Mouse (Mus musculus): ENCODE data around the gene March4. TPM values are rescaled to one million over a fixed set of nuclear protein-coding genes. Genes with fewer than 3 reads are reported as not detected.

The March4 gene
- polyA plus RNA-seq, 1 experiment from 2014 or later = 0.57 TPM

- no peak overlapping the region for H3K27ac ChIP-seq
- H3K9me3 ChIP-seq = no peaks in the 10 kb centered on the region
- H3K4me3 ChIP-seq (replicated peaks) = no peak overlapping the region
- no peak overlapping the region for H3K9ac ChIP-seq
- peaks cover 7% of the 10 kb centered on the region for H3K4me1 ChIP-seq
- 33% methylated on average over 9 of the region's 9 CpGs for WGBS
- no peak for ATAC-seq (ENCODE audit: low FRiP score)
- no peaks in the 10 kb centered on the region for H3K27me3 ChIP-seq
- no peaks in the 10 kb centered on the region for H3K36me3 ChIP-seq (replicated peaks)
- peak overlapping the region; percentile 35 for H3K4me2 ChIP-seq
These were observed 30.3 kb upstream of the March4 start for GRCm38 (mm10) chr1:72567056-72567455.

- Histone ChIP-seq H3K4me3 (replicated peaks) (no peak overlapping the region), H3K9me3 (no peaks in the 10 kb centered on the region), H3K27ac (no peak overlapping the region), H3K9ac (no peak overlapping the region), H3K27me3 (no peaks in the 10 kb centered on the region), H3K36me3 (replicated peaks) (no peaks in the 10 kb centered on the region), H3K4me1 (peaks cover 5% of the 10 kb centered on the region), H3K4me2 (no peak overlapping the region)
- ATAC-seq (ENCODE audit: low FRiP score) = no peak
- WGBS = 85% methylated on average over 6 of the region's 6 CpGs
These were observed 27.7 kb upstream of the March4 start for GRCm38 (mm10) chr1:72564334-72564962.

GRCm38 (mm10) chr1:72558625-72559024, 21.9 kb upstream of the March4 start:
- H3K4me3 ChIP-seq (replicated peaks) = no peak overlapping the region
- no peak overlapping the region for H3K27ac ChIP-seq
- H3K36me3 ChIP-seq (replicated peaks) = no peaks in the 10 kb centered on the region
- WGBS = 59% methylated on average over 2 of the region's 2 CpGs
- H3K4me1 ChIP-seq = no peaks in the 10 kb centered on the region
- H3K27me3 ChIP-seq = no peaks in the 10 kb centered on the region
- no peaks in the 10 kb centered on the region for H3K9me3 ChIP-seq
- ATAC-seq (ENCODE audit: low FRiP score) = no peak
- no peak overlapping the region for H3K4me2 ChIP-seq
- no peak overlapping the region for H3K9ac ChIP-seq

- Histone ChIP-seq H3K27ac (no peak overlapping the region), H3K9ac (no peak overlapping the region), H3K4me2 (no peak overlapping the region), H3K9me3 (no peaks in the 10 kb centered on the region), H3K4me3 (replicated peaks) (no peak overlapping the region), H3K36me3 (replicated peaks) (no peaks in the 10 kb centered on the region), H3K27me3 (no peaks in the 10 kb centered on the region), H3K4me1 (no peaks in the 10 kb centered on the region)
- WGBS = 80% methylated on average over 3 of the region's 3 CpGs
- ATAC-seq (ENCODE audit: low FRiP score) = no peak
These were observed 19.7 kb upstream of the March4 start for GRCm38 (mm10) chr1:72556471-72556870.

GRCm38 (mm10) chr1:72550317-72550716, 13.6 kb upstream of the March4 start:
- Histone ChIP-seq H3K36me3 (replicated peaks) (no peaks in the 10 kb centered on the region), H3K27ac (no peak overlapping the region), H3K4me3 (replicated peaks) (no peak overlapping the region), H3K9me3 (no peaks in the 10 kb centered on the region), H3K4me2 (no peak overlapping the region), H3K27me3 (no peaks in the 10 kb centered on the region), H3K9ac (no peak overlapping the region), H3K4me1 (no peaks in the 10 kb centered on the region)
- 91% methylated on average over 2 of the region's 2 CpGs for WGBS
- ATAC-seq (ENCODE audit: low FRiP score) = no peak

- Histone ChIP-seq H3K9me3 (no peaks in the 10 kb centered on the region), H3K4me2 (no peak overlapping the region)
- WGBS = 75% methylated on average over 5 of the region's 5 CpGs
These were observed 1.5 kb upstream of the March4 start for GRCm38 (mm10) chr1:72538266-72538665.

GRCm38 (mm10) chr1:72535725-72536571, 782 bp downstream of the March4 start:
- Histone ChIP-seq H3K36me3 (replicated peaks) (no peaks in the 10 kb centered on the region), H3K9me3 (no peaks in the 10 kb centered on the region), H3K9ac (peak overlapping the region; percentile 44), H3K4me3 (replicated peaks) (peak overlapping the region; percentile 42), H3K4me2 (peak overlapping the region; percentile 86), H3K4me1 (peaks cover 12% of the 10 kb centered on the region), H3K27ac (no peak overlapping the region), H3K27me3 (peaks cover 49% of the 10 kb centered on the region)
- 3% methylated on average over 33 of the region's 36 CpGs for WGBS
- ATAC-seq (ENCODE audit: low FRiP score) = peak; percentile 72

More at GRCm38 (mm10) chr1:72538266-72538665, 1.5 kb upstream of the March4 start:
- peaks cover 47% of the 10 kb centered on the region for H3K27me3 ChIP-seq
- no peak overlapping the region for H3K9ac ChIP-seq
- H3K36me3 ChIP-seq (replicated peaks) = no peaks in the 10 kb centered on the region
- peaks cover 12% of the 10 kb centered on the region for H3K4me1 ChIP-seq
- no peak for ATAC-seq (ENCODE audit: low FRiP score)
- H3K4me3 ChIP-seq (replicated peaks) = no peak overlapping the region
- no peak overlapping the region for H3K27ac ChIP-seq

- Histone ChIP-seq H3K9me3 (no peaks in the 10 kb centered on the region), H3K9ac (no peak overlapping the region), H3K27ac (no peak overlapping the region), H3K4me1 (peaks cover 12% of the 10 kb centered on the region), H3K27me3 (peaks cover 49% of the 10 kb centered on the region), H3K4me2 (no peak overlapping the region), H3K36me3 (replicated peaks) (no peaks in the 10 kb centered on the region), H3K4me3 (replicated peaks) (no peak overlapping the region)
- no peak for ATAC-seq (ENCODE audit: low FRiP score)
These were observed 3.3 kb downstream of the March4 start for GRCm38 (mm10) chr1:72533439-72533838.

GRCm38 (mm10) chr1:72532926-72533325, 3.8 kb downstream of the March4 start:
- no peak for ATAC-seq (ENCODE audit: low FRiP score)
- 87% methylated on average over 5 of the region's 5 CpGs for WGBS
- Histone ChIP-seq H3K4me2 (no peak overlapping the region), H3K9ac (no peak overlapping the region), H3K27ac (no peak overlapping the region), H3K27me3 (peaks cover 45% of the 10 kb centered on the region), H3K4me3 (replicated peaks) (no peak overlapping the region), H3K9me3 (no peaks in the 10 kb centered on the region), H3K4me1 (peaks cover 12% of the 10 kb centered on the region), H3K36me3 (replicated peaks) (no peaks in the 10 kb centered on the region)

GRCm38 (mm10) chr1:72530516-72531196, 6.1 kb downstream of the March4 start:
- Histone ChIP-seq H3K4me1 (peaks cover 2% of the 10 kb centered on the region), H3K4me2 (no peak overlapping the region), H3K9me3 (no peaks in the 10 kb centered on the region), H3K36me3 (replicated peaks) (no peaks in the 10 kb centered on the region), H3K27me3 (peaks cover 23% of the 10 kb centered on the region), H3K9ac (no peak overlapping the region), H3K4me3 (replicated peaks) (no peak overlapping the region), H3K27ac (no peak overlapping the region)
- 78% methylated on average over 8 of the region's 8 CpGs for WGBS
- ATAC-seq (ENCODE audit: low FRiP score) = no peak

GRCm38 (mm10) chr1:72529192-72529591, 7.5 kb downstream of the March4 start:
- Histone ChIP-seq H3K4me1 (no peaks in the 10 kb centered on the region), H3K9ac (no peak overlapping the region), H3K27ac (no peak overlapping the region), H3K9me3 (no peaks in the 10 kb centered on the region), H3K36me3 (replicated peaks) (no peaks in the 10 kb centered on the region), H3K27me3 (peaks cover 9% of the 10 kb centered on the region; the same call in 1 of the 2 replicates), H3K4me3 (replicated peaks) (no peak overlapping the region), H3K4me2 (no peak overlapping the region)
- 82% methylated on average over 4 of the region's 4 CpGs for WGBS
- ATAC-seq (ENCODE audit: low FRiP score) = no peak

- no peak overlapping the region for H3K9ac ChIP-seq
- no peaks in the 10 kb centered on the region for H3K4me1 ChIP-seq
- no peak overlapping the region for H3K4me2 ChIP-seq
- no peaks in the 10 kb centered on the region for H3K36me3 ChIP-seq (replicated peaks)
- H3K27me3 ChIP-seq = no peaks in the 10 kb centered on the region
- no peaks in the 10 kb centered on the region for H3K9me3 ChIP-seq
- H3K4me3 ChIP-seq (replicated peaks) = no peak overlapping the region
- no peak overlapping the region for H3K27ac ChIP-seq
- 74% methylated on average over 6 of the region's 6 CpGs for WGBS
- no peak for ATAC-seq (ENCODE audit: low FRiP score)
These were observed 13.1 kb downstream of the March4 start for GRCm38 (mm10) chr1:72523601-72524000.
